Mouse (Mus musculus) cerebellum, adult 11 months (tissue): ENCODE results near the gene Ern1.
A peak's percentile ranks its signal among the peaks of the same experiment; 100 is the strongest.

Experiments
- DNase-seq: peaks from one replicate; pipeline ENCODE4 v3.0.0; 2022

Gene Ern1

DNA sequence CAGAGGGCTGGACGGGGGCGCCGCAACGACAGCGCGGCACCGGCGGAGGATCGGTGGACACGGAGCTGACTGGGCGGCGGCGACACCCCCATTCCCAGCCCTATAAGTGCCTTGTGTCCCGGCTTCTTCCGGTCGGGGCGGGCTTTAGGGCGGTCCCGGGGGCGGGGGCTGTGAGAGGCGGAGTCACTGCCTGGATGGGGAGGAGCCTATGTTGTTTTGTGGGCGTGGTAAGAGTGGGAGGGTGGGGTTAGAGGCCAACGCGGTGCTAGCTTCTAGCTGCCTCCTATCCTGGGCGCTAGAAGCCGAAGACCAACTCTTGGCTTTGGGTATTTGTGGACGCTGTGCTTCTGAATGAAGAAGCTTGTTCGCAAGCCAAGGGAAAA, at the start of gene Ern1:
Gene Ern1, minus strand, starts transcription at position 120 of the 383 bp plus-strand sequence.
- DNase-seq: peak; percentile 94

DNA sequence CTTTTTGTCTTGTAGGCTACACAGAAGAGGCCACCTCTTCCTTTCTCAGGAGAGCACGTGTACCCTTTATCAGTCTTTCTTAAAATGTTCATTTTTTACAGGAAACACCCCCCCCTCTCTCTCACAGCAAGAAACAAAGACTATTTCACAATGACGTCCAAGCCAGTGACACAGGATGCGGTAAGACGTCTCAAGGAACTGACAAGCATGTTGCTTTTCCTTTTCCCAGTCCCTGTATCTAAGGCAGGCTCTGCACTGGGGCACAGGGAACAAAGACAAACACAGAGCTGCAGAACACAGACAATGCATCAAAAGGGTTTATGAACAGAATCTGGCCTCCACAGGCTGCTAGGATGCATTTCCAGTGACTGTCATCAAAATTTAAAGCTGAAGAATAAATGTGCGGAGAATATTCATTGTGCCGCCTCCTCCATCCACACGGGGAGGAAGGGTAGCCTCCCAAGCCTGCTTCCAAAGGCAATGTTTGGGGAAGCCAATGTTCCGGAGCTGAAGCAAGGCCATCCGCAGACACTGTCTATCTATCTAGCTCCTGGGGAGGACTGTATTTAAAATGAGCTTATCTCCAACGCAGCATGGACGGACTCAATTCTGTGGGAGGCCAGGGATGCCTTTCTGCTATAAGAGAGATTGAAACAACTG, 48.7 kb upstream of the Ern1 start:
- no peak for DNase-seq

DNA sequence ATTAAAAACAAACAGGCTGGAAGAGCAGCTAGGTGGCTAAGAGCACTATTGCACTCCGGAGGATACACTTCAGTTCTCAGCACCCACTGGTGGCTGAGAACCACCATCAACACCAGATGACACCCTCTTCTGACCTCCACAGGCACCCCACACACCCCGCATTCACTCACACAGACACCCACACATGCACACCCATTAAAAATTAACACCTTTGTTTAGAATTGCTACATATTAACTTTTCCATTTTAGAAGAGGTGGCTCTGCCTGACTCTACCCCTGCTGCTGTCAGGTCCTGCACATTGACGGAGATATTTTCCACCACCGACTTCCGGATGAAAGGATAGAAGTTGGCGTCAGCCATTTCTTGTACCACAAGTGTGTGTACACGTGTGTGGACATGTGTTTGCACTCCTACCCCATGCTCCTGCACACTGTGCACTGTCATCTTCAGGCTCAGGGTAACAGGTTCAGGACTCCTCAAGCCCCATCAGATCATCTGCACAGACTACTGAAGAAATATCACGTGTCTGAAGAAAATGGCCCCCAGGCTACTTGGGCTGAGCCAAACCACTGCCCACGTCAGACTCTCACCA, 48.1 kb upstream of the Ern1 start:
- DNase-seq: no peak

DNA sequence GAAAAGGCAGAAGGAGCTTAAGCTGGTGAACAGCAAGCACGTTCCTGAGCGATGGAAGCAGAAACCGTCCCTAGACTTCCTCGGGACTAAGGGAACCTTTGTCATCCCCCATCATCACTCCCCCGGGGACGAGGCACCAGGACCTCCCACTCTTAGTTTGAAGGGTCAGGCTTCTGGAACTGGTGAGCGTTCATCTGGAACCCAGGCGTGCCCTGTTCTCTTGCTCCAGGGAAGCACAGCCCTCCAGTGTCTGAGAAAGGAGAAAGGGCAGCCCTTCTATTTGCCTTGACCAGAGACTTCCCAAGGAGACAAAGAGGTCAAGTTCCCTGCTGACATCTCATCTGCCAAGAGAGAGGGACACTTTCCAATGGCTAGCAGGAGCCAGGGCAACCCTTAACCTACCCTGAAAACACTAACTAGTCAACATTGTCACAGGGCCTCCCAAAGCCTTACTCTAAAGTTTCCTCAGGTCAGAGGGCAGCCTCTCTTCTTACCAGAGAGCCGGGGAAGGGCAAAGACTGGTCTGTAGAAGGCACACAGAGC, 44.7 kb upstream of the Ern1 start:
- DNase-seq: no peak

DNA sequence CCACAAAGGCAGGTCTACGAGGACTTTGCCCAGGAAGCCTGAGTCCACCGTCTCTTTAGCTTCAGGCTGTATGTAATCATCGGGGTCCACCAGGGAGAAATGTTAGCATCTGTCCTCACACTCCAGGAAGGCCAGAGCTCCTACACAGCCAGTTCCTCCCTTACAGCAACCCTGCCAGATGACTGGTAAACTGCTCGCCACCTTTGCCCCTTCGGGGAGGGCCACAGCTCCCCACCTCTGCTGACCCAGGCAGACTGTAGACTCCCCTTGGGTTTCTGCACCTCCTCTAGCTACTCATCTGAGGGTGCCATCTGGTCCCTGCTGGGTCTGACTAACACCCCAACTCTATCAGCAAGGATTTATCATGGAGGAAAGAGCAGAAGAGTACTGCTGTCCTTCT, 42.1 kb upstream of the Ern1 start:
- DNase-seq: no peak

DNA sequence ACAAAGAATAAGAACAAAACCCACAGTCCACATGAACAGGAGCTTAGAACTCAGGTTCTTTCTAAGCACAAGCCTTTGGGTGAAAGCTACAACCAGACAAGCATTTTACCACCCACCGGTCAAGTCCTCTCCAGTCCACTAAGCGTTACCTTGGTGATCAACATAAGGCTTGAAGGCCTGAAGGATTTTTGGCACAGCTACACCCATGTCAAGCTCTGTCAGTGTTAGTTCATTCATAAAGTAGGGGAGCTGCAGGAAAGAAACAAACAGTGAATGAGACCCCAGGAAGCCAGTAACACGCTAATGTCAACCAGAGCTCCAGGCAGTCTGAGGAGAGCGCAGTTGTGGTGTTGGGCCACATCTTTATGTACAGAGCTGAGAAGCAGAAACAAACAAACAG, 41.5 kb upstream of the Ern1 start:
- no peak for DNase-seq

DNA sequence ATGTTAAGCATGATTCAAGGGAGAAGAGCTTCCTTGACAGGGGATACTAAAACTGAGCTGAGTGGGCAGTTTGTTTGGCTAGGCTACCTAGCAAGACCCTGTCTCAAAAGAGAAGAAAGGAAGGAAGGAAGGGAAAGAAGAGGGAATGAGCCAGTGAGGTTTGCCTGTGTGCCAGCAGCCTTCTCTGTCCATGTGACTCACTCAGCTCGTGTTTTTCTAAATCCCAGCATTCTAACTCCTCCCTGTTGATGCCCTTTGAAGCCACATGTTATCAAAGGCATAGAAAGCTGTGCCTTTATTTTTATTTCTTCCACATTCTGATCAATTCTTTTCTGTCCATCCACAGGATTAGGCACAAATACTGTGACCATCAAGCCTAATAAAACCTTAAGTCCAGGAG, 40.3 kb upstream of the Ern1 start:
- DNase-seq: no peak

DNA sequence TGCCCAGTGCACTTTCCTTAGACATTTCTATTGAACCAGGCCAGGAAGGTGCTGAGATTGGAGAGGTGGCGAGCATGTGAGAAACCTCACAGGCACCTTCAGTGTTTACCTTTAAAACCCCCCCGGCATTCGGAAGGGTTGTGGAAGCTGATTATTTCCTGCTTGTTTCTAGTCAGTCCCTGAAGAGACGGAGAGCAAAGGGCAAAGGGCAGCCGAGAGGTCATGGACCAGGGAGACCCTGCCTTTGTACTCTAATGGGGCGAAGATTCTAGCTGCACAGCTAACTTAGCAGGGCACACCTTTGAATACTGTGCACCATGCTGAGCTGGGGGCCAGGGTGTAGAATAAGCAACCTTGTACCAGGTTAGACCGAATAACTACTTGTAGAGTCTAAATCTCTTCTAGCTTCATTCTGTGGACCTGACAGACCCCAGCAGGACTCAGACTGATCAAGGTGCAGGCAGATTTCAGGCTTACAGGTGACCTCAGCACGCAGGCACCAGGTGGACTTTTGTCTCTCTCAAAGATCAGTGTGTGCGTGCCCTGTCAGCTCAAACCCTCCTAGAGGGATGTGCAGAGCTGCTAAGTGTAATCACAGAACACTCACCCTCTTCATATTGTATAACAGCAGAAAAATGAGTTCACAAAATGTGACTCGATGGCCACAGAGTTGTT, 39.6 kb upstream of the Ern1 start:
- no peak for DNase-seq

DNA sequence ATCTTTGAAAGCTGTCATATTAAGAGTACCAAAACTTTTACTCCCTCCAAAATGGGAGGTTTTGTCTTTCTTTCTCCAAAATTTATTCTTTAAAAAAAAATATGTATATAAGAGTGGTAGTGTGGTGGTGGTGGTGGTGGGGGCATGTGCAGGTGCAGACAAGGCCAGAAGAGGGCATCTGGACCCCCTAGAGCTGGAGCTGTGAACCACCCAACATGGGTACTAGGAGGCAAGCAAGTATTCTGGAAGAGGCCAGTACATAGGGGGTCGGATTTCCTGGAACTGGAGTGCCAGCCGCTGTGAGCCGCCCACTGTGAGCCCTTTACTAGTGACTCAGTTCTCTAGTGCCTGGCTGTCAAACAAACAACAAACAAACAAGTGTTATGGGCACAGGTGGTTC, 34.9 kb upstream of the Ern1 start:
- no peak for DNase-seq

DNA sequence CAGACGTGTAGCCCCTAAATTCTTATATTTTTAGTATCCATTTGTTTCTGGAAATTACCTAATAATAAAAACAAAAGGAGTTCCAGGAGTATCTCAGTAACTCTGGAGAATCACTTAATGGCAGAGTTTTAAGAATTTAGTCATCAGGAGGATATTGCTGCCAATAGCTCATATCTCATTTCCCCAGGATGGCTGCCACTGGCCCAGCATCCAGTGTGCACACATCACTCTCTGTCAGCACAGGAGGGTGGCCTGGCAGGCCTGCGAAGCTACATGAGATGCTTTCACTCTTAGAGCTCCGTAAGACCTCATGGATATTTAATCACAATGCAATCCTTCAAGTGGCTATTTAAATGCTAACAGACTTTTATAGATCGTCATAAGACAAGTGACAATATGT, 34.0 kb upstream of the Ern1 start:
- no peak for DNase-seq

DNA sequence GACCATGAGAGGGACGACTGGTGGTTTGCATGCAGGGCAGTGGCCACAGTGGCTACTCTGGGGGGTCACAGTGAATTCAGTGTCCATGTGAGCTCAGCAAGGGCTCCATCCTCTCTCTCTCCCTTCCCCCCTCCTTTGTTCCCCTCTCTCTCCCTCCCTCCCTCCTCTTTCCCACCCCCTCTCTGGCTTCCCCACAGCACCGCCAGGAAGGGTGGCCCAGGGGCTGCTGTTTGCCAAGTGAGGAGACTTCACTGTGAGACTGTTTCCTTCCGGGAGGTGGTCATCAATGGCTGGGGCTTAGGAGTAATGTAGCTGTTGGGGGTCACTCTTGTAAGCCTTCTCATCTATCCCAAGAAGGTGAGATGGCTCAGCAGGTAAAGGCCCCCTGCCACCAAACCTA, 32.8 kb upstream of the Ern1 start:
- DNase-seq: no peak

DNA sequence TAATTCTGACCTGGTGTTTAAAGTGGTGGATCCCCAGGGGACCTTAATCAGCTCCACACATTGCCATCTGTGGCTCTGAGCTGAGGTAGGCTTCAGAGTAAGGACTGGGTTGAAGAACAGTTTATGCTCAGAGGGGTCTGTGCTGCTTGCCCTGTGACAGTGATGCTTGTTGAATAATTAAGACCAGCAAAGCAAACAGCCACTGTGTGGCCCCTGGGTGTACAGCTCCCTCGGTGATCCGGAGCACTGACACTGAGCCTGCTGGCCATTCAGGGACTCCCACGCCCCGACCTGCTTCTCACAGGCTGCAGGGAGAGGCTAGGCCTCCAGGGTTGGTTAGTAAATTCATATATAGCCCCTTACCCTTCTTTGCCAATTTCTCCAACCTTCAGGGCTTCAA, 31.9 kb upstream of the Ern1 start:
- no peak for DNase-seq

DNA sequence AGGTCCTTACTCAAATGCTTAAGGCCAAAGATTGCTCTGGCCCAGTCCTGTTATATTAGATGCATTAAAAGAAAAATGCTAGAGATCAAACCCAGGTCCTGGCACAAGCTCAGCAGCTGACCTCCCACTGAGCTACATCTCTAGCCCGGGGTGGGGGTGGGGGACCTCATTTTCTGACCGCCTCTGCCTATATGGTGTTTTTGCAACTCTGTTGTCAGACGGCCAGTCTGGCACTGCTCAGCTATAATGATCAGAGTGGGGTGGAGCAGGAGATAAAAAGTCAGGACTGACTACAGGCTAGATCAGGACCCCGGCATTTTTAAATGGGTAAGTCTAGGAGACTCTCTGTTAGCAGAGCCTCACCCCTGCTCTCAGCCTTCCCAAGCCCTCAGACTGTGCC, 30.7 kb upstream of the Ern1 start:
- no peak for DNase-seq

DNA sequence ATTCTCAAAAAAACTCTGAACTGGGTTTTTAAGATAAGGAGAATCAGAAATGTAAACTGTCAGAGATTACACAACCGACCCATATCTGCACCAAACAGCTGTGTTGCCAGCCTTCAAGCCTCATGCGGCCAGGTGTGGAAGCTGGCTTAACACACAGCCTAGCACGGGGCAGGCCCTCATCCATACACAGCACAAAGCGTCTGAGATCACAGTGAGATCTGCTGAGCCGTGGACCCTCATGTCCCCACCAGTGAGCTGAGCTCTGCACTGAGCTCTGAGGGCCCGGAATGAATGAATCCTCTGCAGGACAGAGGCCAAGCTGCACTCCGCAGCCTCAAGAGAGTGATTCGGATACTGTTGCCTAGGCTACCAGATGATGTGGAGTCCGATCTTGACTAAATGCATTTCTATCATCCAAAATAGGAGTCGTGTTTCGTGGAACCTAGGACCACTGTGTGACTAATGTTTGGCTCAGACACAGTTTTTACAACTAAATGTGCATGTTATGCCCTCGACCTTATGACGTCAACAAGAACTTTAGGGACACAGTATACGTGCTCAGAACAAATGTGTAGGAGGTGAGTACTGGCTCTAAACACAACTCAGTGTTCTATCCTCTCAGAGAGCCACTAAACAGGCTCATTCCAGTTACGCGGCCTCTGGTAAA, 27.6 kb upstream of the Ern1 start:
- no peak for DNase-seq

DNA sequence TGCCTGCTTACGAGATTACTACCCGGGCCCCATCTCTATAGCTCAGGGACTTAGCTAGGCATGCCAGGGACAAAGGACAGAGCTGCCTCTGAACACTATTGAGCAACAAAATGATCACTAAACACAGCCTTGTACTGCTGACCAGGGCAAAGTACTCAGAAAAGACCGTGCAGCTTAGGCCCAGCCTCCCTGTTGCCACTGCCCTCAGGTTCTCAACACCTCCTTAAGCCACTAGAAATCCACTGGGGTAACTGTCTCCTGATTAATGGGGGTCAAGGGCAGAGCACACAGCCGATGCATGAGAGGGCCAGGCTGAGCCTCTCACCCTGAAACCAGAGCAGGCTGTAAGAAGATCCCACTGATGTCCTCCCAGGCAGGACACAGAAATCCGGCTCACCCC, 26.8 kb upstream of the Ern1 start:
- DNase-seq: no peak

DNA sequence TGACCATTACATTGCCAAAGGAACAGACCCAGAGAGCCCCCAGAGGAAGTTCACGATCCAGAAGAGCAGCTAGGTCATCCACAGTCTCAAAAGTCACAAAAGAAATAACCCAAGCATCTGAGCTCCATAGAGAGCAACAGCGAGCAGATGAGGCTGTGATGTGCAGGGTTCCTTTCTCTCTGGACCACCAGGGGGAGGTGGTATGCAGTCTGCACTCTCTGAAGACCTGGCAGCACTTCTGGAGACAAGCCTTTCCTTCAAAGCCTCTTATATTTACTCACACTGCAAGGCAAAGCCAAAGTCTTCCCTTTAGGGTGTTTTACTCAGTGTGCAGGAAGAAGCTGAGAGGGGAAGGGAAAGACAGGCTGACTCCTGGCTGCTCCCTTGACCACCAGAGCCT, 25.5 kb upstream of the Ern1 start:
- DNase-seq: no peak

DNA sequence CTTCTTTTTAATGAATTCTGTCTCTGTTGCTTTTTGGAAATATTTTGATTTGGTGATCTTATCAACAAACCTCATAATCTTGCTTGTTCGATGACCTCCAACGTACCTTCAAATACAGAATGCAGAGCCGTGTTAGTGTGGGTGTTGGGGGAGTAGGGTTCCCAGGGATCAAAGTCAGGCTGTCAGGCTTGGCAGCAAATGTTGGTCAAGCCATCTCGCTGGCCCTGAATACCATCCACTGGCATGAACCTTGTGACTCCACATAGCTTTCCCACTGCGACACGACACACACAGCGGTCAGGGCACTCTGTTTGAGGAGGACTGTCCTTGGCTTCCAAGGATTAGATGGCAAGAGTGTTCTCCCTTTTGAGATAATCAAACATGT, 24.3 kb upstream of the Ern1 start:
- DNase-seq: no peak

DNA sequence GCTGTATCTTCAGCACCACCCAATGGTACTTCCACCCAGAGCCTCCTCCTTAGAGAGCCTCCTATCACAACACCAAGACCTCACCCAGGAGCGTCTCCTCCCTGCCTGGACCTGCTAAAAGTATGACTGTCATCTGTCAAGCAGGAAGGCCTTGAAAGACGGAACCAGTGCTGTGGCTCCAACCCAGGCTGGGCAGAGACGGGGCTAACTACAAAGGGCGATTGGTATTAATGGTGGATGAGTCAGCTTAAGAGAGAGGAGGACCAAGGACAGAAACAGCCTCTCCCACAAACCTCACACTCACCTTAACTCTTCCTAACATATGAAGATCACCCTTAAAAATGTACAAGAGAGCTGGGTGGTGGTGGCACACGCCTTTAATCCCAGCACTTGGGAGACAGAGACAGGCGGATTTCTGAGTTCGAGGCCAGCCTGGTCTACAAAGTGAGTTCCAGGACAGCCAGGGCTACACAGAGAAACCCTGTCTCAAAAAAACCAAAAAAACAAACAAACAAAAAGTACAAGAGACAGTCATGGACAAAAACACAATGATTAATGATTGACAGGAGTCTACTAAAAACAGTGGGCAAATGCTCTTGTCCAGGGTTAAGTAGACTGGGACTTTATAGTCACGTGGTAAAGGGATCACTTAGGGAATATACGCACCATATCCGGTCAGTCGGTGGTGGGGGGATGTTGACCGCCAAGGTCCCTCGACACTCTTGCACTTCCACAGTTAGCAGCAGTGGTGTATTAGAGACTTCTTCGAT, 23.8 kb upstream of the Ern1 start:
- no peak for DNase-seq

DNA sequence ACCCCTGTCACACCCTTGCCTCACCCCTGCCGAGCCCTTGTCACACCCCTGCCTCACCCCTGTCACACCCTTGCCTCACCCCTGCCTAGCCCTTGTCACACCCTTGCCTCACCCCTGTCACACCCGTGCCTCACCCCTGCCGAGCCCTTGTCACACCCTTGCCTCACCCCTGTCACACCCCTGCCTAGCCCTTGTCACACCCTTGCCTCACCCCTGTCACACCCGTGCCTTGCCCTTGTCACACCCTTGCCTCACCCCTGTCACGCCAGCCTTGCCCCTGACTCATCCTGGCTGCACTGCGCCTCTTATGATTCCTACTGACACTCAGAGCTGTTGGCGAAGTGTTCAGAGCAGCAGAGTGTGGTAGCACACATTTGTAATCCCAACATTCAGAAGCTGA, 20.0 kb upstream of the Ern1 start:
- DNase-seq: no peak

DNA sequence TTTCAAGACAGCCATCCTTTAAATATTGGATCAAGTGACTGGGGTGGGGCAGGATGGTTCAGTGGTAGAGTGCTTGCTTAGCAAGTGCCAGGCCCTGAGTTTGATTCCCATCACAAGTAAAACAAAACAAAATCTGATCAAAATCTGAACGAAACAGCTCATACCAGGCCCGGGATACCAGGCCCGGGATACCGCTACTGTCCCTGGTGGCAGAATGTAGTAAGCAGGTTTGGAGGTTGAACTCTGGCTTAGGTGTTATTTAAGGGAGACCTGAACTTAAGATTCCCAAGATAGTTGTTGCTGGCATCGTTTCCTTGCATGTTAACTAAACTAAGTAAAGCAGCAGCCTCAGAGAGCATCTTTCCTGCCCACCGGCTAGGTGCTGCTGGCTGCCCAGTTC, 18.6 kb upstream of the Ern1 start:
- no peak for DNase-seq

DNA sequence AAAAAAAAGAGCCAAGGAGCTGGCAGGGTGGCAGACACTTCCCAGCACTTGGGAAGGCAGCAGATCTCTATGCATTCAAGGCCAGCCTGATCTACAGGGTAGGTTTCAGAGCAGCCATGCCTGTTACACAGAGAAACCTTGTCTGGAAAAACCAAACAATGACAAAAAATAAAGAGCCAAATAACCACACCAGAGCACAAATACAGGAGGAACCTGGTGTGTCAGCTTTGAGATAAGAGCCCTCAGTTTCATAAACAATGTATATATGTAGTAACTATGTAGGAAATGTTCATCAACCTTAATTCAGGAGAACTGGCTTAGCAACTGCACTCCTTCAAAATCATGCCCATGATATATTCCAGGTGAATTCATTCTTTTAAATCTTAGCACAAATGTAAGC, 16.5 kb upstream of the Ern1 start:
- no peak for DNase-seq

DNA sequence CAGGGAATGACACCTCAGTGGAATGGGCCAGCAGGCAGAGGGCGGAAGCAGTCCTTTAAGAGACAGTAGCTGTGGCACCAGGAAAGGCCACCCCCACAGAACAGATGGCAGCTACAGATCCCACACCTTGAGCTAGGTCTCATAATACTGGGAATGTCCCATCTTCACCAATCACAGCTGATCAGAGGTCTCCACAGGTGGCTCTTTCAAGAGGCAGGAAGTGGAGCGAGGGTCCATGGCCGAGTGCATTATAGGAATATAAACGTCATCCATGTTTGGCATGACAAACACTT, 15.7 kb upstream of the Ern1 start:
- DNase-seq: no peak

DNA sequence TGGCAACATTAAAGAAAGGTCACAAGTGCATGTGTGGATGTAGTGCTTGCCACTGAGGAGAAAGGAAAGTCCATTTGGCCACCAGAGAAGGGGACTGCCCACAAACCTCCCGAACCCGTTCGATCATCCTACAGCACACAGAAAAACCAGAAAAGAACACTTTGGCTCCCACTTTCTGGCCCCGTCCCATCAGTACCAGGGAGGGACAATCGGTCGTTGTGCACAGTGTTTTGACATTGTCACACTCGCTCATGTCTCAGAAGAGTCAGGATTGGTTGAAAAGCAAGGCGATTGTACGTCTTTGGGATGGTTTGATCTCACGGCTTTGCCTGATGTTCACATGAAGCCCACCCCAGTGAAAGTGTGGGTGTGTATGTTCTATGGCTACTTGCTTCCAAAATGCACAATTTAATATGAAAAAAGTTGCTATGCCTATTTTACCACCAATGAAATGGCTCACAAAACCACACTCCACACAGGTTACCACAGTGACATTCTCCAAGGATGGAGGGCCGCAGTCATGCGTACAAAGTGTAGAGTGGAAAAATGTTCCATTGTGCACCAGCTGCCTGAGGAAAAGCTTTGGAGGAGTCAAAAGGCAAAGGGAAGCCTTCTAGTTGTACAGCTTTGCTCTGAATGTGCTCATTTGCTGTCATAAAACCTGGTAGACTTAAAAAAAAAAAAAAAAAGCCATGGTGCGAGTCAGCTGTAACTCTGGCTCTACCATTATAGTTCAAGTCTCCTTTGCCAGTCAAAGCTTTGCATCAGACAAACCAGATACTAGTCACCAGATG, 15.2 kb upstream of the Ern1 start:
- no peak for DNase-seq
